Mouse (Mus musculus): Measurements from ENCODE around the gene Med13l. TPM values are rescaled to one million over a fixed set of nuclear protein-coding genes. Genes with fewer than 3 reads are reported as not detected.

The Med13l gene
- total RNA-seq, 2 experiments from 2014 or later = 72.0 to 76.1 TPM

GRCm38 (mm10) chr5:118666437-118667207 is 106.1 kb downstream of the Med13l start:
- intact Hi-C loops (cut with DNase I) = no loop called here
- DNase-seq (ENCODE audit: extremely low spot score in 1 of 2, low spot score in 2 of 2) = no peak

DNA sequence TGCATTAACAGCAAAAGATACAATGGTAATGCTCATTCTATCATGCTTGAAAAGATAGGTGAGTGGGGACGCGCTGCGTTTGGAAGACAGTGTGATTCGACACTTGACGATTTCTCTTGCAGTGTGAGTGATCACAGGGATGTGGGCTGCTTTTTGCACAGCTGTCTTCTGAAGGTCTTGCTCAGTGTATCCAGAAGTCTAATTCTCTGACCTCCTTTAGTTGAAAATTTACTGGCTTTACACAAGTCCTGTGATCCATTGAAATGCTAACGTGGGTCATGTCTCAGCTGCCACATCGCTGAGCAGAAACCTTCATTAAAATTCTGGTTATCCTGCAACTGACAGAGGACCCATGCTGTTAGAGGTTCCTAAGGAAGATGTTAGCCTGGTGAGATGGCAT is 107.4 kb downstream of the Med13l start:
- intact Hi-C loops (cut with DNase I) = no loop called here

GRCm38 (mm10) chr5:118668931-118669330 is 108.5 kb downstream of the Med13l start:
- intact Hi-C loops (cut with DNase I) = no loop called here
- DNase-seq (ENCODE audit: extremely low spot score in 1 of 2, low spot score in 2 of 2) = no peak

More for the DNA sequence above, 107.4 kb downstream of the Med13l start:
- no peak for DNase-seq (ENCODE audit: extremely low spot score in 1 of 2, low spot score in 2 of 2)

GRCm38 (mm10) chr5:118672111-118672510 is 111.6 kb downstream of the Med13l start:
- DNase-seq (ENCODE audit: extremely low spot score in 1 of 2, low spot score in 2 of 2) = no peak

DNA sequence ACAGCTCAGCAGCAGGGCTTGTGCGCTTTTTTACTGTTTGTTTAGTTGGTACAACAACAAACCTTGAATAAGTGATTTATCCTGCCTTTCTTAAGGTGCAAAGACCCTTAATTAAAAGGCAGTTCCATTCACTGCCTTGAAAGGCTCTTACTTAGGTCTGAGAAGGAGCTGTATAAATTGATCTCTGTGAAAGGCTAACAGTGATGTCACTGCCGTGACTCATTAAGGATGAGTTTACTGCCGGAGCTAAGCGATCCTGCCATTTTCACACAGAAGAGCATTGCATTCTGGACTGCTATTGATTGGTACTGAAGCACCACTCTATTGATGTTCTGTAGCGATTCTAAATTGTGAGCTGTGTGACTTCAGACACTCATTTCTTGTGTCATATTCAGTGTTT is 113.4 kb downstream of the Med13l start:
- DNase-seq (ENCODE audit: extremely low spot score in 1 of 2, low spot score in 2 of 2) = no peak
- intact Hi-C loops (cut with DNase I) = no loop called here

More at GRCm38 (mm10) chr5:118672111-118672510, 111.6 kb downstream of the Med13l start:
- intact Hi-C loops (cut with DNase I) = no loop called here

DNA sequence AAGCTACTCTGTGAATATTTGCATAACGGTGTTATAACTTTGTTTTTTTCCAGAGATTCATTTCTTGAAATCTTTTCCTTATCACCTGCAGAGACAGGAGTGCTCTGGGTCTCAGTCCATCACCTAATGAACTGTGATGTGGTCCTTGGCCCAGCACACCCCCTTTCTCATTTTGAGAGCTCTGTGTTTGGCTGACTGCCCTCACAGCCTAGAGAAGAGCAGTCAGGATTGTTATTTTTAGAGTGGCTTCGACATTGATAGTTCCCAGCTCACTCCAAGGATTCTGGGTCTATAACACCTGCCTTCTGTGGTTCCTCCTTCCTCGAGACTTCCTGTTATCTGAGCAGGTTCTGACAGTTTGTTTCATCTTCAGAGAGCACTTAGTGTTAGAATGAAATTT is 113.8 kb downstream of the Med13l start:
- intact Hi-C loops (cut with DNase I) = no loop called here
- DNase-seq (ENCODE audit: extremely low spot score in 1 of 2, low spot score in 2 of 2) = no peak

DNA sequence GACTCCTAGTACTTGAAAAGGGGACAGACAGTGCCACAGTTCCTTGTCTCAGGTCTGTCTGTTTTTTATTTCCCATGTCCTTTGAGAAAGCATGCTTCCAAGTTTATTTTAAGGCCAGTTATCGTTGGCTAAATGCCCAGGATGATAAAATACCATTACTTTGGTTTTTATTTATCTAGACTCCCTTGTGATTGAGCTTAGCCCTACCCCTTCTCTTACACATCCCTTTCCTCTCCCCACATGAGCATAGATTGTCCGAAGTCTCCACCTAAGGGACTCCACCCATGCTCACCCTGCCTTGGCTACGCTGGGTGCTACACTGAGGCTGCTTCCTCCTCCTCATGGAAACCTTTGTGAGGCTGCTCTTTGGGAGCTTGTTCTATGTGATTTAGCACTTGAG is 115.2 kb downstream of the Med13l start:
- DNase-seq (ENCODE audit: extremely low spot score in 1 of 2, low spot score in 2 of 2) = no peak
- intact Hi-C loops (cut with DNase I) = no loop called here

DNA sequence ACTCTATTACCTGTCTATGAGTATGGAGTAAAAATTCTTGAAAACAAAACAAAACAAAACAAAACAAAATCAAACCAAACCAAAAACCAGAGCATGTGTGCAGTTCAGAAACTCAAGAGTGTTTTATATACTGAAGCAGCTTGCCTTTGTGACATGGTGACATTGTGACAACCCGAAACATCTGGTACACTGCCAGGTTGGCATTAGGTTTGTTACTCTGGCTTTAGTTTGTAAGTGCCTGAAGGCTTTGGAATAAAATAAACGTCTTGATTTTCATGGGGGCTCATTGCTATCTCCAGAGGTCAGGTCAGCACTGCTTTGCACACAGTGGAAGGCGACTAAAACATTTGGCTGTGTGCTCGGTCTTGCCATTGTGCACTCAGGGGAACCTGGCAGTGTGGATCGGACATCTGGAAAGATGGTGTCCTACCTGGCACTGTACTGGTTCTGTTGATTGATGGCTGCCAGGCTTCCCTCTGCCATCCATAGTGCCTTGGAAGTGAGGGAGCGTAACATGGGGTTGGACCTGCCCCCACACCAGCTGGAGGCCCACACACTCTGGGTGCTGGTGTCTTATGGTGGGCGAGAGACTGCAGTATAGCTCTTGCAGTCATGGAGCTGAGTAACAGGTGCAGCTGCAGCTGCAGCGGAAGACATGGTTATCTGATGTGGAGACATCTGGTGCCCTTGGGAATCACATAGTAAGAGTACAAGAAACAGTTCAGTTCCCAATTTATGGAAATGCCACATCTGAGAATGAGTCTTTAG is 115.9 kb downstream of the Med13l start:
- no peak for DNase-seq (ENCODE audit: extremely low spot score in 1 of 2, low spot score in 2 of 2)
- intact Hi-C loops (cut with DNase I) = no loop called here

- intact Hi-C loops (cut with DNase I) = no loop called here
- no peak for DNase-seq (ENCODE audit: extremely low spot score in 1 of 2, low spot score in 2 of 2)
These were observed 118.9 kb downstream of the Med13l start for GRCm38 (mm10) chr5:118679283-118679835.

DNA sequence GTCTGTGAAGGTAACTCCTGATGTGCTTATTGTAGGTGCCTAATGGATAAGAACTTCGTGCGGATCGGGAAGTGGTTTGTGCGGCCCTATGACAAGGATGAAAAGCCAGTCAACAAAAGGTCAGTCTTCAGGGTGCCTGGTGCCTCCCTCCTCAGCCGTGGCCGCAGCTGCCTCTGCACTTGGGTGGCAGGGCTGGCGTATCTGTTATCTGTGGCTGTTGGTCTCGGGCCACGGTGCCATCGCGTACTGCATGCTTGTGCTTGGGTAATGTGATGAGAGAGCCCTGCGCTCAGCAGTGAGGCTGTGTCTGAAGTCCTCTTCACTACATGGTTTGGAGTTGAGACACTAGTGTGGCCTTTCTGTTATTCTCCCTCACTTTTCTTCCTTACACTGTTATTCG is 120.4 kb downstream of the Med13l start:
- DNase-seq (ENCODE audit: extremely low spot score in 1 of 2, low spot score in 2 of 2) = no peak
- intact Hi-C loops (cut with DNase I) = no loop called here

DNA sequence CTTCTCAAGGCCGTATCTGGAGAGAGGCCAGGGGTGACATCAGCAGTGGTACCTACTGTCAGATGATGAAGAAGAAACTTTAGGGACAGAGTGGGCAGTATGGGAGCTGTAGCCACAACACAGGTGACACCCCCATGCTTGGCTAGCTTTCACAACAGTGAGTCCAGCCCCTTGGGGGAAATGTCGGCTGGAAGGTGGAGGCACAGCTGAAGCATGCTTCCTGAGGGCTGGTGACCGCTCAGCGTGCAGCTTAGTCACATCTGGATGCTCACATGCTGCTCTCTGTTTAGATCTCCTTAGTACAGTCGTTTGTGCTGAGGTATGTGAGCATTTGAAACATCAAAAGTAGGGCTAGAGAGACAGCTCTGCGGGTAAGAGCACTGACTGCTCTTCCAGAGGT is 121.5 kb downstream of the Med13l start:
- no peak for DNase-seq (ENCODE audit: extremely low spot score in 1 of 2, low spot score in 2 of 2)
- intact Hi-C loops (cut with DNase I) = no loop called here

DNA sequence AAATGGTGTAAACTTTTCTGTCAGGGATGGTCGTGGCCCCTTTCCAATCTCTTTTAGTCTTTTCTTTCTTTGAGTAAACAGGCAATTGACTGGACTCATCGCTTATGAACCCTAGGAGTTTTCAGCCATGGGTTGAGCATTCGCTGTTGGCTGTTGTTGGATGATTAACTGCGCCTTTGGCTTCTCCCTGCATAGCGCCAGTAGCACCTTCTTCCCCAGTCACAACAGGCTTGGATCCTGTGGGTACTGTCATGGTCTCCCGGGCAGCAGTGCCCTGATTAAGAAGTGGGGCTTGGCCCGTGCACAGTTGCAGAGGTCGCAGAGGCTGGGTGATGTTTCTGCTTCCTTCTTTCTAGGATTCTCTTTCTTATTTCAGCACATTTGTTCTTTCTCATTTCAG is 124.7 kb downstream of the Med13l start:
- intact Hi-C loops (cut with DNase I) = no loop called here
- no peak for DNase-seq (ENCODE audit: extremely low spot score in 1 of 2, low spot score in 2 of 2)

GRCm38 (mm10) chr5:118686021-118686420 is 125.5 kb downstream of the Med13l start:
- DNase-seq (ENCODE audit: extremely low spot score in 1 of 2, low spot score in 2 of 2) = no peak
- intact Hi-C loops (cut with DNase I) = no loop called here

DNA sequence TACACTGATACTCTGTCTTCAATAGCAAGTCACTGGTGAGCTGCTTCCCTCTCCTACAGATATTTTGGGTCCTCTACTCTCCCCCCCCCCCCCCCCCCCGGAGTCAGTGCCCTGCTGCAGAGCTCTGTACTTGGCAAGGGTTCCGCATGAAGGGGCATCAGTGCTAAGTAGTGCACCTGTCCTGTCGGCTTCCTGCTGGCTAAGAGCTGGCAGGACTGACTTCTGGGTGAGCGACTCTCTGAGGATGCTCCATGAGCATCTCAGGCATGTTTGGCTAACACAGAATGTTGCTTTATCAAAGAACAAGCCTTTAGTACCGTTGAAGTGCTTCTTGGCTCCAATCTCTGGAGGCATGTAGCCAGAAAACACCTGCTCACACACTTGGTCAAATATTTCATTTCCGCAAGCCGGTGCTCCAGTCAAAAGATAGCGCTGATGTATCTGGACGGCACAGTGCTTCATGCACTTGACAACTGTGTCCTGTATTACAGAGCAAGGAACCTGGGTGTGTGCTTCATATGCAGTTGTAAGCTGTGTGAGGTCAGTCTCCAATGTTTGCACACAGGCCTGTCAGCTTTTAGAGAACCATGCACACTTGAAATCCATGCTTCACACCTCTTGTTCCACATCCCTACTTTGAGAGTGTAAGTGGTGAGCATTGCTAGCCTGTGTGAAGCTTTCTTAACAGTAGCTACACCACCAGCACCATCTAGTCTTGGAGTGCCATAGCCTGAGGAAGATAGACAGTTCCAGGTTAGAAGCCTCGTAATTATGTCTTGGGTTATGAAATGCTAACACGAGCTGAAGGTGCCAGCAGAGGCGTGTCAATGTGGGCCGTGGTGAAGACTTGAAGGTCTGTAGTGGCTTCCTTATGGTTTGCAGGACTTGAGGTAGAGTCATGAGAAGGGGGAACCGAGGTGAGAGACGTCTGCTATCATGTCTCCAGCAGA is 128.7 kb downstream of the Med13l start:
- intact Hi-C loops (cut with DNase I) = no loop called here
- no peak for DNase-seq (ENCODE audit: extremely low spot score in 1 of 2, low spot score in 2 of 2)

DNA sequence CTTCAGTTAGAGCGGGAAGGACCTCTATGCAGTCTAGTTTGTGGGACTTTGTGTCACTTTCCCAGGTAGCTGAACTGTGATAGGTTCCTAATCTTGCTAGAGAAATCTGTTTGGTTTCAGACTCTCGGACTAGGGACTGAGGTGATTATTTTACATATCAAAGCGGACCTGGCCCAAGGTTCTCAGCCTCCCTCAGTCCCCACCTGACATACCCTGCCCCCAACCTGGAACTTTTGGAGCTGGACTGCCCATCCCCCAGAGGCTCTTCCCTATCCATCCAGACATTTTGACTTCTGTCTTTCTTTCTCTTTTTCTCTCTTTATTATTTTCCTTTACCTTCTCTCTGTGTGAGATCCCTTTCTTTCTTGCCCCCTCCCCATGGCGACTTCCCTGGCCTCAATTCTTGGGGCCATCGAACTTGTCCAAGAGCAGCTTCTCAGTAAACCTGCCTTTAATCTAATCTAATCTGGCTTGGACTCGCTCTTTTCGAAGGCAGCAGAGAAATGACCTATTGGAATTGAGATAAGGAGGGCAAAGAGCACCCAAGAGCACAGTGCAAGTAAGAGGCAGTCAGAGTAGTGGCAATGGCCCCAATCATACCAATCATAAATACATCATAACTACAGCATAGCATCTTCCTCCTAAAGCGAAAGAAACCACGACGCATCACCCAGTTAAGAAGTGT is 130.7 kb downstream of the Med13l start:
- no peak for DNase-seq (ENCODE audit: extremely low spot score in 1 of 2, low spot score in 2 of 2)
- intact Hi-C loops (cut with DNase I) = no loop called here

GRCm38 (mm10) chr5:118691710-118692040 is 131.2 kb downstream of the Med13l start:
- intact Hi-C loops (cut with DNase I) = no loop called here
- DNase-seq (ENCODE audit: extremely low spot score in 1 of 2, low spot score in 2 of 2) = no peak

DNA sequence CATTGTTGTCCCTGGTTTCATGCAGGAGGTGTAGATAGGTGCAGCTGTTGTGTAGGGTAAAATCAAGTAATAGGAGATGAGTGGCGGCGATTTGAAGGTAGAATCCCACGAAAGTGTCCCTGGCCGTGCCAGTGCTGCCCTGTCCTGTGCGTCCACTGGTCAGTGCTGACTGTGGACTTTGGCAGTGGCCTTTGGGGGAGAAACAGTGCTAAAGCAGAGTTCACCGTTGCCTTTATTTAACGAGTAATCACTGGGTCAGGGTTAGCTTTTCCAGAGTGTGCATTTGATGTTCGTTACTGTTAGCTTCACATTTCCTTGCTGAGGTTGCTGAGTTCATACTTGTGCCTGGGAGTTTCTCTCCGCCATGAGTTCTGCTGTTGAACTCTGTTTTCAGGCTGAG is 133.5 kb downstream of the Med13l start:
- intact Hi-C loops (cut with DNase I) = no loop called here
- no peak for DNase-seq (ENCODE audit: extremely low spot score in 1 of 2, low spot score in 2 of 2)

- intact Hi-C loops (cut with DNase I) = no loop called here
- DNase-seq (ENCODE audit: extremely low spot score in 1 of 2, low spot score in 2 of 2) = no peak
These were observed 136.6 kb downstream of the Med13l start for GRCm38 (mm10) chr5:118697073-118697472.

DNA sequence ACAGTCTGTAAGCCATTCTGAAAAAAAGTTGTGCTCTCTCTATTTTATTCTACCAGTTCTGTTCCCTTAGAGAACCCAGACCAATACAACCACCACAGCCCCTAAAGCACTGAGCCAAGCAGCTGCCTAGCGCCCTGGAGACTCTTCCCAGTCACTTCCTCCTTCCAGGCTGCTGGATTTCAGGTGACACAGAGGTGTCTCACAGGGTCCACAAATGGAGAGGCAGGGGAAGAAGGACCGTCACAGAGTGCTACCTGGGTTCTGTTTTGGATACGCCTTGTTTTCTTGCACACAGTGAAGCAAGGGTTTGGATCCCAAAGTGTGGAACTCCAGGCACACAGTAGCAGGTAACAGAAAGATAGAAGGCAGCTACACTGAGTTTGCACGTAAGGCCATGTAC is 140.5 kb downstream of the Med13l start:
- intact Hi-C loops (cut with DNase I) = no loop called here

More for the DNA sequence above, 140.5 kb downstream of the Med13l start:
- DNase-seq (ENCODE audit: extremely low spot score in 1 of 2, low spot score in 2 of 2) = no peak

All from left cerebral cortex, postnatal 10 days (tissue).